Mouse (Mus musculus): ENCODE measurements around the gene BC048679.
"Not testable (repeated sequence)": the region's sequence is repeated elsewhere in the genome, so short reads cannot be mapped to it uniquely, and the experiment has no call there.

The BC048679 gene

GRCm38 (mm10) chr7:81498181-81498580 lies at the start of gene BC048679:
TSS of gene BC048679 (minus strand) at chr7:81498281.
- in situ Hi-C loops (cut with MseI, MboI), result no loop called here

DNA sequence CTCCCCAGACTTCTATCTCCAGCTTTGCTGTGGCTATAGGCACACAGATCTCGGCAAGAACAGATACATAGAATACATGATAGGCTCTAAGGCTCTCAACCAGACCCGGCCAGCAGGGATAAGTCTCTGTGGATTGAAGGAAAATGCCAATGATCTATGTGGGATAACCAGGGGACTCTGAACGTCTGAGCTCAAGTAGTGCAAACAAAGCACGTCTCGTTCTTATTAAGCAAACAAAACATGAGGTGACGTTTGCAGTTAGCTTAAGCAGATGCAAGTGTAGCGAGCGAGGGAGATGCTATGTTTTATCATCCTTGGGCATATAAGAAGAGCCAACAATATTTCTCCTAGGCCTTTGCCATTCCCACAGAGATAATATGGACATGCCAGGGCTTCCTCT lies 44.9 kb upstream of the BC048679 start:
- in situ Hi-C loops (cut with MseI, MboI), result no loop called here

DNA sequence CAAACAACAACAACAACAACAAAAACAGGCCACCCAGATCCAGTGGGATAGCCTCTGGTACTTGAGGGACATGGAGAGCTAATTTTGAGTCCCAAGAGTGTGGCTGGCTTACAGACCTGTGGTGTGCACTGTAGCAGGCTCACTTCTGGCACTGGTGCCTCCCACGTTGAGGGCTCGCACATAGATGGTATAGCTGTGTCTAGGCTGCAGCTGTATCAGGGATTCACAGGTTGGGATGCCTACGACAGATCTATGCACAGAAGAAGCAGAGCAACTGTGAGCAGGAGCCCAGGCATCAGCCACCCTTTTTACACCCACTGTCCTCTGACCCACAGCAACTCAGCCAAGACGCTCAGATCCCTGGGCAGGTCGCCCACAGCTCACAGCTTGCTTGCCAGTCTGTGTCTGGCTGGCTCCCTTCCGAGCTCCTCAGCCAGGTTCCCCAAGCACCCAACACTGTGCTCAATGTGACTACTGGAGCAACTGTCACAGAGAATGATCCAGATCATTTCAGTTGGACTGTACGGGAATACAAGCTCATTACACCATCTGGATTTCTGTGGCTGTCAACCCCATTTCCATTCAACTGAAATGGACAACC lies 43.9 kb upstream of the BC048679 start:
- in situ Hi-C loops (cut with MseI, MboI), result no loop called here

- in situ Hi-C loops (cut with MseI, MboI), result no loop called here
Measured at GRCm38 (mm10) chr7:81540999-81541398, 42.9 kb upstream of the BC048679 start.

DNA sequence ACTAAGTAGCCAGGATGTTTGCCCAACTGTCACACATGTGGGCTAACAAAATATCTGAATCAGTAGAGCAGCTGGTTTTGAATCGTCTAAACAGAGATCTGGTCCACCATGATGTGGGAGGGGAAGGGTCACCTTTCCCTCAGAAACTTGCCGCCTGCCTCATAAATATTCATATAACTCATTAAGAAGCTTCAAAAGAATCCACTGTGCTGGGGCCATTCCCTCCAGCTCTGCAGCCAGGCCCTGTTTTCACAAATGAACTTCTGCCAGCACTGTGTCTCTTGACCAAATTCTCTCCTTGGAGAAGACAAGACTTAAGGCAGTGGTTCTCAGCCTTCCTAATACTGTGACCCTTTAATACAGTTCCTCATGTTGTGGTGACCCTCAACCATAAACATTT lies 41.5 kb upstream of the BC048679 start:
- in situ Hi-C loops (cut with MseI, MboI), result no loop called here

GRCm38 (mm10) chr7:81538070-81538675 lies 40.1 kb upstream of the BC048679 start:
- in situ Hi-C loops (cut with MseI, MboI), result no loop called here

DNA sequence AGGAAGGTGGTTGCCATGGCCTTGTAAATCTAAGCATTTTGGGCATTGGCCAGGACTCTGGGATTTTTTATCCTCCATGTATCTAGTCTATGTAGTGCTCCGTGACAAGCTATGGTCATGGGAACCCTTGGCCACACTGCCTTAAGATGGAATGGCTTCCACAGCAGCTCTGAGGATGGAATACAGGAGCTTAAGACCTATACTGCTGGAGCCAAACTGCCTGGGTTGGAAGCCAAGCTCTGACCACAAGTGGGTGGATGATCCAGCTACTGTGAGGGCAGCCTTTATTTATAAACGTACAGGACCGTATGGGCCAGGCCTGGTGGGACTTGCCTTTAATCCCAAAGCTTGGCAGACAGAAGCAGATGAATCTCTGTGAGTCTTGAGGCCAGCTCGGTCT lies 38.4 kb upstream of the BC048679 start:
- in situ Hi-C loops (cut with MseI, MboI), result no loop called here

DNA sequence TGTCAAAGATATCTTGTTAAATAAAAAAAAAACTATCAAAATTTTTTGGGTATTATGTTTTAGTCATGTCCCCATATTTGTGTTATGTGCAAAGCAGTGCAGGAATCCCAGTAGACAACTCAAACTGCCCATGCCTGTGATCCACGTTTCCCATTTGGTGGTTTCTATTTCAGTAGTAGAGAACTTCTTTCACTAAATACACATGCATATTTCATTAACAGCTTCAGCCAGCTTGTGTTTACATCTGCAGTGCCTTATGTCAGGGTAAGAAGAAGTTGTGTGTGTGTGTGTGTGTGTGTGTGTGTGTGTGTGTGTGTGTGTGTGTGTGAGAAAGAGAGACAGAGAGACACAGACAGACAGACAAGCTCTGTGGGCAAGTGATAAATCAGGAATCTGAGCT lies 33.4 kb upstream of the BC048679 start:
- in situ Hi-C loops (cut with MseI, MboI), result no loop called here

- in situ Hi-C loops (cut with MseI, MboI), result no loop called here
Measured at GRCm38 (mm10) chr7:81528918-81529317, 30.8 kb upstream of the BC048679 start.

- in situ Hi-C loops (cut with MseI, MboI), result no loop called here
Measured at GRCm38 (mm10) chr7:81523663-81524017, 25.6 kb upstream of the BC048679 start.

DNA sequence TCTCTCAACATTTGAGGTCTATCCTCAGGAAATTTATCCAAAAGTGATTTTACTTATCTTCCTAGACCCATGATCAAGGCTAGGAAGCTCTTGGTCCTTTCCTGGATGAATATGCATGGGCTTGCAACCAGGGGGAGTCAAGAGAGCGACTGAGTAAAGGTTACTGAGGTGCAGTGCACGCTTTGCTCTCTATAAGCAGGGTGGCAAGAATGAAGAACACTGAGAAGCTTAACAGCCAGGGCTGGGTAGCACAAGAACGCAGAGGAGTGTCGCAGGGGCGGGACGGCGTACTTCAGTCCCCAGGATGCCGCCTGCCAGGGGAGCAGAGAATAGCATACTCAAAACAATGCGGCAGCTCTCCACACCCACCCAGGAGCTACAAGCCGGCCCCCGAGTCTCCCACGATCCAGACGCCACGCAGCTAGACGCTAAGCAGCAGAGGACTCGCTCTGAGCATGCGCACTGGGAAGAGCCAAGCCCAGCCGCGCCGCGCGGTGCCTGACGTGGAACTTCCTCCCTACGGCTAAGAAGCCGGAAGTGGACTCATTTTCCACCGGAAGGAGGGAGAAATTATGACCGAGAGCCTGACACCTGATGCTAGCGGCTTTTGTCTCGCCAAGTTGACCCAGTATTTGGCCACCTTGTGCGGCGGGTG lies 25.1 kb upstream of the BC048679 start:
- in situ Hi-C loops (cut with MseI, MboI), result no loop called here

DNA sequence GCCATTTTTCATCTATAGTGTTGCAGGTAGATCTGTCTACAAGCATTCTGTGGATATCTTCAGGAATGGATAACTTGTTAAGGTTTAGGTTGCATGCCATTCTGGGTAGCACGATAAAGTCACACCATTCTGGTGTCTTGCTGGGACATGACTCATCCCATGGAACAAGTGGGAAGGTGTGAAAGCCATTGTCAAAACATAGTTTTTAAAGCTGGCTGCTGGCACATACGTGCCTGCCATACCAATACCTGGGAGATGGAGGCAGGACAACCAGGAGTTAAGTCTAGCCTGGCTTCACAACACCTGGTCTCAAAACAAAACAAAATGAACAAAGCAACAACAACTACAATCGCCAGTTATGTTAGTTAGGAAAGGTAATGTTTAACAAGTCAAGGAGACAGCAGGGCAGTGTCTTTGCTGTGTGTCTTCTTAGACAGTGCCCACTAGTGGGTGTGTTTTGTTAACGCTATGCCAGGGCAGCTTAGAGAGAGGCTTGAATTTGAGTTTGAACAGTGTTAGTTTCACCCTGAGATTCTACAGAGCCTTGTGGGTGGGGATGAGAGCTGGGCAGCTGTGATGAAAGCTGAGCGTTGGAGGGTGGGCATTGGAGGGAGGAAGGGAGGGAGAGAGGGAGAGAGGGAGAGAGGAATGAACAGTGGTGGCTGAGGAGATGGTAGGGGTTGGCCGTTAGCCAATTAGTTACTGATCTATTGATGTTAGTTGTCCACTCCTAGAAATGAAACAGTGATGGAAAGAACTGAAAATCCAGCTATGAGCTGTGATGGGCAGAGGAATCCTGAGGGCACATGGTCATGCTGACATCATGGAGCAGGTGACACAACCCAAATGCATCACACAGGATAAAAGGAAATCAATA lies 18.3 kb upstream of the BC048679 start:
- in situ Hi-C loops (cut with MseI, MboI), result no loop called here

DNA sequence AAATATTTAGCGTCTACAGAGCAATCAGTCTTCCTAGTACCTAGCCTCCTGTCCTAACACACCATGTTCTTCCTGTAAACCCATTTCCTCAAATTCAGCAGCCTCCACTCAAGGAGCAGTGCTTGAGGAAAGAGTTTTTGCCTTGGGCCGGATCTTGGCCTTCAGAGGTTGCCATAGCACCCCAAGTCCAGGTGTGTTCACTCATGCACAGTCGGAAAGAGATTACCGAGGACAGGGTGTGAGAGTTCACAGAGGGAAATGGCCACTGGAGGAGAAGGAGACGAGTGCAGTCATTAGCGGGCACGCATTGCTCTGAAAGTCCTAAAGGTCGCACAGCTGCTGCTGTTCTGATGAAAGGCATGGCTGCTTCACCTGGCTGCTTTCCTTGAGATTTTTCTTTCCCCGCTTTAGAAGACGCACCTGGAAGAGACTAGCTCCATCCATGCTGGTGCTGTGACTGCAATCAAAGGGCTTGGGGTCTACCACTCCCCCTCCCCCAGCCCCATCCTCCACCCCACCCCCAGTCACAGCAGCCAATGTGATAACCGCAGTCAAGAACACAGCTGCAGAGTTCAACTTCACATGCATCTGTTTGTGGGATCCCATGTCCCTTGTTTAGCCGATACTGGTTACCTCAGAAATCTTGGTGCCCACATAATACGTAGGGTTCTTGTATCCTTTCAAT lies 17.0 kb upstream of the BC048679 start:
- in situ Hi-C loops (cut with MseI, MboI), result no loop called here

GRCm38 (mm10) chr7:81501050-81501449 lies 3.0 kb upstream of the BC048679 start:
- in situ Hi-C loops (cut with MseI, MboI), result no loop called here

DNA sequence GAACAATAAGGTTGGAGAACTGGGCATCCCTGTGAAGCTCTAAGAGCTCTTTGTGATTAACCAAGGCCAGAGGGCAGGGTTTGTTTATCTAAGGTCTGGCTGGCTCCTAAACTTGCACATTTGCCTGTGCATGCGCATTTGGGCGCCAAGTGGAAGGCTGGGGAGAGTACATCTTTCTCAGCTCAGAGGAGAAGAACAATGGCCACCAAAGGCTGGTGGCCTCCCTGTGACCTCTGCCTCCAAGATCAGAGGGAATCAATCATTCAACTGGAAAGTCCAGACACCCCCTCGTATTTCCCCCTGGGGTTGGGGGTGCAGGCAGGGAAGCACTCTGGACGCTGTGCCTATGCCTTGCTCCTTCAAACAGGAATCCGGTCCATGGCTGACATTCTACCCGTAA lies 910 bp downstream of the BC048679 start:
- in situ Hi-C loops (cut with MseI, MboI), result no loop called here

GRCm38 (mm10) chr7:81493331-81494021 lies 4.6 kb downstream of the BC048679 start, which contains the start of gene Ap3b2:
TSS of gene Ap3b2 (minus strand) at chr7:81493925.
- in situ Hi-C loops (cut with MseI, MboI), result no loop called here

DNA sequence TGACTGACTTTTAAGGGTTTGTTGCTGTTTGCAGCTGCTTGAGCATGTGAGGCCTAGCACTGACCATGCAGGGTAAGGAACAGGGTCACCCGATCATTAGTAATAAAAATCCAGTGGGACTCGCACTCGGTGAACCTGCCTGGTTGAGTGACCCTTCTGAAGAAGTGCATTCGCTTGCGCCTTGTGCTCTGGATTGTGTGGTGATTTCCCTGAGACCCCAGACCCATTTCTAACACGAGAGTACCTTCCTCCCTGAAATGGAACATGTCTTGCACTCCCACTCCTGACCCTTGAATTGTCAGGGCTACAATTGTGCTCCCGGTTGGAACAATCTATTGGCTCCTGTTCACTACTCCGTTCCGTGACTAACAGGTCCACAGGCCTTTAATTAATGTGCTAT lies 5.5 kb downstream of the BC048679 start:
- in situ Hi-C loops (cut with MseI, MboI), result no loop called here

DNA sequence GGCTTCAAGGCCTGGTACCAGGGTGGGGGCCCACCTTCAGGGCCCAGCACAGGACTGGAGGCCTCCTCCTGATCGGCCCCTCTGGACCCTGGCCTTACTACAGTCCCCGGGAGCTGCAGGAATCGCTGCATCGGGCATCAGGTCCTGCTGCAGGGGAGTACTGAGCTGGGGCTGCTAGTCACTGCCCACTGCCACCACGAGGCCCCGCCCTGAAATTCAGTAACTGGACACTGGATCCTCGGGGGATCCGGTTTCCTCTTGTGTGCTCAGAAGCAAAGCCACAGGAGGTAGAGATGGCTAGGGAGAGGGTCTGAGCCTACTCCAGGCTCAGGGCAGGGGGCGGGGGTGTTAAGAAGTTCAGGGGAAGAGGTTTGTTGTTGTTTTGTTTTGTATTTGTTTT lies 8.4 kb downstream of the BC048679 start:
- in situ Hi-C loops (cut with MseI, MboI), result no loop called here

DNA sequence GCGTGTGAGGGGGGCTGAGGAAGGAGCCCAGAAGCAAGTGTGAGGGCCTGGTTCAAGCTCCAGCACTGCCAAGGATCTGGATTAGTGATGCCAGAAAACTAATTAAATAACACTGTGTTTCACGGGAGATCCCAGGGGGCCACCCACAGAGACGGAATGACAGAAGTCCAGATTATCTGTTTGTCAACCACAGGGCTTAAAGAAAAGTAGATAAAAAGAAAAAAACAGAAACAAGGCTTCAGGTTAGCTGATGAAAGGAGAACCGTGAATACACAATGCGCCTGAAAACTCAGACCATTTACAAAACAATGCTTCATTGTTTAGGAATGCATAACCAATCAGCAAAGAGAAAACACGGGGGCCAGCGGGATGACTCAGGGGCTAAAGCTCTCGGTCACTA lies 17.3 kb downstream of the BC048679 start:
- in situ Hi-C loops (cut with MseI, MboI), result no loop called here

DNA sequence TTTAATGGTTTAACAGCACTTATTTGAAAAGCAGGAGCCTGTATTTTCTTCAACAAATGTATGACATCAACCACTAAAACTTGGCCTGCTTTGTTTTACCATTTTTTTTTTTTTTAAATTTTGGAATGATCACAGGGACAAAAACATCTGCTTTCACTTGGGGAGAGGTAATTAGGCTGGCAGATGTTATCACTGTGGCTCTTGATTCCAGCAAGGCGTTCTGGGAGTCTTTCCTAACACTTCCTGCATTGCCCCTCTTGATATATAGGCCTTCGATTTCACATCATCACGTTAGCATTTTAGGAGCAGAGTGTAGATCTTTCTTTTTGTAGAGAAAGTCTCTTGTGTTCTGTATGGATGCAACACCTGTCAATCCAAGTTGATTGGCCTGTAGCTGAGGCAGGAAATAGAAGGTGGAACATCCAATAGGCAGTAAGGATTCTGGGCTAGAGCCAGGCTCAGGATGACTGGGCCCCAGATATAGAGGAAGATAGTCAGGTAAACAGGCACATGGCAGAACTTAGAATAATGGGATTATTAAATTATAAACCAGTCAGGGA lies 18.5 kb downstream of the BC048679 start:
- in situ Hi-C loops (cut with MseI, MboI), result no loop called here

GRCm38 (mm10) chr7:81478261-81478660 lies 19.8 kb downstream of the BC048679 start:
- in situ Hi-C loops (cut with MseI, MboI), result not testable (repeated sequence)
